Mouse (Mus musculus) stomach, postnatal 0 days (tissue): Measurements from ENCODE around the gene Krt34.

Experiments
- CTCF ChIP-seq: IDR thresholded peaks from 2 replicates; pipeline ENCODE4 v1.5.1; 2016; ENCODE audit warnings: antibody characterized with exemption, low read depth, mild to moderate bottlenecking, moderate library complexity
- EP300 ChIP-seq: optimal IDR thresholded peaks from 2 replicates; pipeline ENCODE3; 2016; ENCODE audit warnings: antibody characterized with exemption

GRCm38 (mm10) chr11:100066236-100067010 is 25.1 kb upstream of the Krt34 start:
- no peak for TF ChIP-seq CTCF
- TF ChIP-seq EP300, result no peak
